Mouse (Mus musculus): ENCODE measurements around the gene Micu1.
"Not testable (repeated sequence)": the region's sequence is repeated elsewhere in the genome, so short reads cannot be mapped to it uniquely, and the experiment has no call there.

Micu1 gene

GRCm38 (mm10) chr10:59848953-59849352 lies 146.7 kb downstream of the Micu1 start:
- DNase-seq (ENCODE audit: low read depth): no peak

DNA sequence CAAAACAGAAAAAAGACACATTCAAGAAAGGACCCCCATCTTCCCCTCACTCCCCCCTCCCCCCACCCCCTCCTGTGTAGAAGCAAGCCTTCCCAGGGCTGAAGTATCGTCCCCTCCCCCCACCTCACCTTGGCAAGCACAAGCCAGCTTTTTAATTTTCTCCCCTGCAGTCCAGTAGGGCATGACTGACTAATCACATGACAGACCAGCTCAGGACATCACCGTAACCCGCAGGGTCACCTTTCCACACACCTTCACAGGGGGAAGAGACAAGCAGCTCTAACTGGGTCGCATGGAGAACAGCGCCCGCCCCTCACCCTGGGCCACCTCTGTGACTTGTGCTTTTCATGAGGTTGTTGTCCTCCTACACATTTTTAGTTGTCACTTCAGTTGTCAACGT lies 147.1 kb downstream of the Micu1 start:
- no peak for DNase-seq (ENCODE audit: low read depth)

- no peak for DNase-seq (ENCODE audit: low read depth)
These were observed 154.9 kb downstream of the Micu1 start for GRCm38 (mm10) chr10:59857157-59857556.

- DNase-seq (ENCODE audit: low read depth): no peak
These were observed 158.4 kb downstream of the Micu1 start for GRCm38 (mm10) chr10:59860684-59861083.

- no peak for DNase-seq (ENCODE audit: low read depth)
These were observed 158.9 kb downstream of the Micu1 start for GRCm38 (mm10) chr10:59861201-59861600.

- DNase-seq (ENCODE audit: low read depth): peak; percentile 53
These were observed 160.7 kb downstream of the Micu1 start for GRCm38 (mm10) chr10:59862816-59863440.

- DNase-seq (ENCODE audit: low read depth): peak; percentile 13
These were observed 161.3 kb downstream of the Micu1 start for GRCm38 (mm10) chr10:59863620-59864019.

GRCm38 (mm10) chr10:59864232-59864875 lies 162.1 kb downstream of the Micu1 start:
- DNase-seq (ENCODE audit: low read depth): no peak

- peak; percentile 93 for DNase-seq (ENCODE audit: low read depth)
These were observed 162.8 kb downstream of the Micu1 start for GRCm38 (mm10) chr10:59864884-59865726.

DNA sequence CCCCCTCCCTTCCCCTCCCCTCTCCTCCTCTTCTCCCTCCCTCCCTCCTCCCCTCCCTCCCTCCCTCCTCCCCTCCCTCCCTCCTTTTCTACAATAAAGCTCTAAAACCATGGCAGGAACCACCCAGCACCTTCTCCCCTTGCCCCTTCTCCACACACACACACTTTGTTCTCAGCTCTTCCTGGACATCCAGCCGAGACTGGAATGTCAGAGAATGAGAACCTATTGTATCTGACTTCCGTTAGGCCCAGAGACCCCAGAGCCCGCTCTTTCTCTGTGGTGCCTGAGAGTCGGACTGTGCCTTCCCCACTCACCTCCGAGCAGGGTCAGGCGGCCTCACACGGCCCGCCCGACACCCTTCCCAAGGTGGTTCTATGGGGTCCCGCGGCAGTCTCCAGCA lies 166.0 kb downstream of the Micu1 start:
- no peak for DNase-seq (ENCODE audit: low read depth)

GRCm38 (mm10) chr10:59870038-59870437 lies 167.8 kb downstream of the Micu1 start:
- no peak for DNase-seq (ENCODE audit: low read depth)

DNA sequence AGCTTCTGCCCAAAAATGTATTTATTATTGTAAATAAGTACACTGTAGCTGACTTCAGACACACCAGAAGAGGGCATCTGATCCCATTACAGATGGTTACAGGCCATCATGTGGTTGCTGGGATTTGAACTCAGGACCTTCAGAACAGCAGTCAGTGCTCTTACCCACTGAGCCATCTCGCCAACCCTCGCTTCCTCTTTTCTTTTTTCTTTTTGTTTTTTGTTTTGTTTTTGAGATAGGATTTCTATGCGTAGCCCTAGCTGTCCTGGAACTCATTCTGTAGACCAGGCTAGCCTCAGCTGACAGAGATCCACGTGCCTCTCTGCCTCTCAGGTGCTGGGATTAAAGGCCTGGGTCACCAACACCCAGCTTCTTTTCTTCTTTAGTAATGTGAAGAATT lies 170.4 kb downstream of the Micu1 start:
- not testable (repeated sequence) for DNase-seq (ENCODE audit: low read depth)

DNA sequence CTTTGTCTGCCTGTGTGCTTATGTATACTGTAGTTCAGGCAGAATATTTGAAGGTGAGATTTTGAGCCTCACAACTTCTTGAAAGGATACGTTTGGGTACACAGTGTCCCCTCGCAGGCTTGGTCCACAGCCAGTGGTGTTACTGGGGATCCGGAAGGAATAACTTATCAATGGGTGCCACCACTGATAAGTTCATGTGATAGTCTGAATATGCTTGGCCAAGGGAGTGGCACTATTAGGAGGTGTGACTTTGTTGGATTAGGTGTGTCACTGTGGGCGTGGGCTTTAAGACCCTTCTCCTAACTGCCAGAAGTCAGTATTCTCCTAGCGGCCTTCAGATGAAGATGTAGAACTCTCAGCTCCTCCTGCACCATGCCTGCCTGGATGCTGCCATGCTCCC lies 170.9 kb downstream of the Micu1 start:
- DNase-seq (ENCODE audit: low read depth): no peak

GRCm38 (mm10) chr10:59873613-59874012 lies 171.3 kb downstream of the Micu1 start:
- DNase-seq (ENCODE audit: low read depth): no peak

GRCm38 (mm10) chr10:59875396-59875795 lies 173.1 kb downstream of the Micu1 start:
- no peak for DNase-seq (ENCODE audit: low read depth)

DNA sequence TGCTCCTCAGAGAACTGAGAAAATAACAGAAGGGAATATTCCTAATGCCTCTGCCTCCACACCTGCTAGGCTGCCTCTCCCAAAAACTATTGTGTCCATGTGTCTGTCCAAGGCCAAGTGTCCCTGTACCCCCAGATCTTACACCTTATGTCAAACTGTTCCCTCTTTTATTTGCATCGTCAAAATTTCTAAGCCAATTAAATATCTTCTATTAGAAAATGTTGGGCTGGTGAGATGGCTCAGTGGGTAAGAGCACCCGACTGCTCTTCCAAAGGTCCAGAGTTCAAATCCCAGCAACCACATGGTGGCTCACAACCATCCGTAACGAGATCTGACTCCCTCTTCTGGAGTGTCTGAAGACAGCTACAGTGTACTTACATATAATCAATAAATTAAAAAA lies 174.4 kb downstream of the Micu1 start:
- not testable (repeated sequence) for DNase-seq (ENCODE audit: low read depth)

DNA sequence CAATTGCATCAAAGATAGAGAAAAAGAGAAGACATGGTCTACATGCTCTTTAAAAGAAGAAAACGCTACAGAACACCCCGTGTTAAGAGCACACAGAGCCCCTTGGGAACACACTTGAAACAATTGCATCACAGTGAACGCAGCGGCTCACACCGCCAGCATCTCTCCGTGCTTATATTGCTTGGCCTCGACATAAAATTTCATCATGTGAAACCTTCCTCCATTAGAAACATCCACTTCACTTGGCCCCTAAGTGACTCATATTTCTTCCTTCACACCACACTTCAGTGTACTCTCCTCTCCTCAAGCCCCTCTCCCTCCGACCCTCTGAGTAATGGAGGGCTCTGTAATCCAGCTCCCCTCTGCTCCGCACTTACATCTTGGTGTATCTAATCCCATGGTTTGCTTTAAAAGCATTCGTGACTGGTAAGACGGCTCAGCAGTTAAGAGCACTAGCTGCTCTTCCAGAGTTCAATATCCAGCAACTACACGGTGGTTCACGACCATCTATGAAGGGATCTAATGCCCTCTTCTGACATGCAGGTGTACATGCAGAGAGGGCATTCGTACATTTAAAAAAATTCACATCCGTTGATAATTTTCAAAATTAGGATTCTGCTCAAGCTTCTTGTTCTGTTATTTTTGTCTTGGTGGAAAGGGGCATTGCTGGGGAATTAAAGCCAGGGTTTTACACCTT lies 175.3 kb downstream of the Micu1 start:
- DNase-seq (ENCODE audit: low read depth): no peak

GRCm38 (mm10) chr10:59878823-59879222 lies 176.5 kb downstream of the Micu1 start:
- peak; percentile 54 for DNase-seq (ENCODE audit: low read depth)

DNA sequence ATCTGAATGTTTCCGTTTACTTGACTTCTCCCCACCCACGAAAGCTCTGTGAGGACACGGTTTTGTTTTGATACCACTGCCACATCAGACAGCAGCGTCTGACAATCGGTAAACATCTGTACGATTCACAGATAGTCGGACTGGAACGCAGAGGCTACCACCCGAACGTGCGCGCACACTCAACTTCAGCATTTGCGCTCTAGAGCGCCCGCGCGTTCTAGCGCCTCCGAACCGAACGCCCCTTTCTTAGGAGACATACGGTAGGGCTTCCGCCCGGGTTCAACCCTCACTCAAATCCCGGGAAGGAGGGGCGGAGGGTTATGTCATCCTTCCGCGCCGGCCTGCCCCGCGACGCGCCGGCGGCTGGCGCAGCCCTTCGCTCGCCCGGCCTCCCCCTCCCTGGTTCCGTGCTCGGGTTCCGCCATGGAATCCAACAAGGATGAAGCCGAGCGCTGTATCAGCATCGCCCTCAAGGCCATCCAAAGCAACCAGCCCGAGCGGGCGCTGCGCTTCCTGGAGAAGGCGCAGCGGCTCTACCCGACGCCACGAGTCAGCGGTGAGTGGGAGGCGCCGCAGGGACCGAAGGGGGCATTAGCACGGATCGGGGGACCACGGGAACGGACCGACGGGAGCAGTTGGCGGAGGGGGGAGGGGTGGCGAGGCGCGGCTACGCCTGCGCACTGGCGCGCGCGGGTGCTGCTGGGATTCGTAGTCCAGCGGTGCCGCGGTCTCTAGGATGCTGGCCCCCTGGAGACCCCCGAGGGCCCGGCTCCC lies 177.2 kb downstream of the Micu1 start, which contains the start of gene Dnajb12:
TSS of gene Dnajb12 (plus strand) at position 302 of the 774 bp plus-strand sequence.
- peak; percentile 98 for DNase-seq (ENCODE audit: low read depth)

- DNase-seq (ENCODE audit: low read depth): no peak
These were observed 177.7 kb downstream of the Micu1 start for GRCm38 (mm10) chr10:59880029-59880386.

DNA sequence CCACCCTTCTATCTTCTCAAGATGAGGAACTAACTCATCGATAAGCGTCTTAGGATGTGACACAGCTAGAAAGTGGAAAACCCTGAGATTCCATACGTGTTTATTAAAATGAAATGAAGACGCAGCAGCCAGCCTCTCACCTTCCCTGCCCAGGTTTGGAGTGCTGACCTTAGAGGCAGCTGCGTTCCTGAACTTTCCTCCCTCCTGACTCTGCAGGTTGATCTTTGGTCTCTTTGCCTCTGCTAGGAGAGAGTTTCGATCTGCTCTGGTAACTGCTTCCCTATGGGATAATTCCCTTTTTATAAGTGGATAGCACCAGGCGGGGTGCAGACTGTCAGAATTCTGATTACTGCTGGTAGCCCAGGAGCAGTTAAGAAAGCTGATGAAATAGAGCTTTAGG lies 178.6 kb downstream of the Micu1 start:
- no peak for DNase-seq (ENCODE audit: low read depth)

Data from NIH3T3 (cell line).